Mouse (Mus musculus) bone marrow, adult 2 months (tissue): ENCODE data around the gene C1rb. TPM values are rescaled to one million over a fixed set of nuclear protein-coding genes. Genes with fewer than 3 reads are reported as not detected.
"Not testable (repeated sequence)": the region's sequence is repeated elsewhere in the genome, so short reads cannot be mapped to it uniquely, and the experiment has no call there.

Source experiments
- H3K27ac ChIP-seq: fragments of 200-500 bp; 2 replicates; pipeline ENCODE4 v1.5.1; 2012; ENCODE audit warnings: low read depth, mild to moderate bottlenecking, control low read depth, inconsistent platforms, low read length; ENCODE audit not compliant: control insufficient read depth, poor library complexity, insufficient read depth
- H3K4me1 ChIP-seq: fragments of 200-500 bp; 2 replicates; pipeline ENCODE4 v1.6.1; 2011; ENCODE audit warnings: low read length; ENCODE audit not compliant: control insufficient read depth, insufficient read depth
- H3K4me3 ChIP-seq: fragments of 200-500 bp; replicated peaks from 2 replicates; pipeline ENCODE3; 2011; ENCODE audit warnings: mild to moderate bottlenecking, low read depth, low read length, control low read depth; ENCODE audit not compliant: control insufficient read depth
- CTCF ChIP-seq: fragments of 200-500 bp; IDR thresholded peaks from 2 replicates; pipeline ENCODE4 v1.5.1; 2011; ENCODE audit warnings: low read length, control low read depth; ENCODE audit not compliant: control insufficient read depth, insufficient read depth
- POLR2A ChIP-seq: fragments of 200-500 bp; IDR thresholded peaks from 2 replicates; pipeline ENCODE4 v1.6.1; 2011; ENCODE audit warnings: low read depth, mild to moderate bottlenecking, control low read depth, low read length, borderline replicate concordance; ENCODE audit not compliant: control insufficient read depth
- WGBS: fragments of 180-500 bp; shearing (Covaris S2); methylation state at CpG from one replicate; pipeline ENCODE4 v1.1.7; 2018; 5-methylcytosine and 5-hydroxymethylcytosine counted together
- polyA plus RNA-seq: library from polyadenylated mRNA; stranded (reverse); fragments of >200 nt; gene quantifications from 2 replicates; pipeline ENCODE4 v1.2.4, GENCODE M21; 2011; ENCODE audit warnings: low replicate concordance; ENCODE audit not compliant: missing spikeins, insufficient read depth, insufficient read length

Gene C1rb
- polyA plus RNA-seq, 1 experiment = not detected

DNA sequence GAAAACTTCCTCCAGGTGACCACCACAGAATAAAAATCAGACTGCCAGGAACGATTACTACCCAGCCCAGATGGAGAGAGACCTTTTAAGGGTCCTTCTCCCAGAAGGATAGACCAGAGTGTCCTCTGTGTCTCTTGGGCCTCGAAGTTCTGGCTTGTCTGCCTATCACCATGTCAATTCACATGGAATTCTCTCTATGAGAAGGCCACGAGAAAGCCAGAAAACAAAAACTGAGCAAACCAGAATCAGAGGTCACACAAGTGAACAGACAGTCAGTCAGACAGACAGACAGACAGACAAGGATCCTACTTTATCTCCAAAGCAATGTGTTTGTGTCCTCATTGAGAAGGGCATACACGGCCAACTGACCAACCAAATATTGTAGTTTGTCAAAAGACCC lies 16.2 kb downstream of the C1rb start:
- TF ChIP-seq POLR2A = no peak
- no peak for TF ChIP-seq CTCF
- Histone ChIP-seq H3K27ac (no peak overlapping the region), H3K4me1 (no peaks in the 10 kb centered on the region), H3K4me3 (no peak overlapping the region)
- WGBS = 60% methylated on average over 4 of the region's 4 CpGs

DNA sequence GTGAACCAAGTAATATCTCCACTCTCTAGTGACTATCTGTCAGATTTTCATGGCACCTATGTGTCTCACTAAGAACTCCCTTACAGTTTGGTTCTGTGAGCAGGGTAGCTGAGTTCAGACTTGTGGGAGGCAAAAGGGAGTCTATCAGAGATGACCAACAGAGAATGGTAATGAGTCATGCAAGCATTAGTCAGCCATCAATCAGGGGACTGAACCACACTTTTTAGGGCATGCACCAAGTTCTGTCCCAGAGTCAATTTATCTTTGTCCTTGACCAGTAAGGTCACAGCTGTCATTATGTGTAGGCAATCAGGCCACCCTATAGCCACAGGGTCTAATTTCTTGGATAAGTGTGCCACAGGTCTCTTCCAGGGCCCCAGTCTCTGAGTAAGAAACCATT lies 18.7 kb downstream of the C1rb start:
- Histone ChIP-seq H3K4me3 (no peak overlapping the region), H3K4me1 (no peaks in the 10 kb centered on the region), H3K27ac (no peak overlapping the region)
- TF ChIP-seq CTCF (no peak), POLR2A (no peak)

DNA sequence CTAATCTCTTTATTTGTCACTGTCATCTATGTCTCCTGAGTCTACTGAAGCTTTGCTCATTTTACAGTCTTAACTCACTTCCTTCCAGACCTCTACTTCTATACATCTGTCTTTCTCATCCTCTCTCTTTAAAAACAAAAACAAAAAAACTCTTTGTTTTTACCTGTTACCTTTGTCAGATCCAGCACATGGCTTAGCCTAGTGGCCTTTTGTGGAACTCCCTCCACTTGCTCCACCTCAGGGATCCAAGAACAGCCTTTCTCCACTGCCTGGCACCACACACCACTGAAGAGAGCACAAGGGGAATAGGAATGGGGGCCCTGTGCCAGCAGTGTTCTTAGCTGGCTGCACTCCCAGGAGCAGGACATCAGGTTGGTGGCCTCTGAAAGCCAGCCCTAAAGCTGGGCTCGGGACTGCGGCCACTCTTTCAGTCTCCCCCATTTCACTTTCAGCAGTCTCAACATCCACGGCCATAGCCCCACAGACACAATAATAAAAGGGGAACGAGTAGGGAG lies 22.1 kb downstream of the C1rb start:
- 87% methylated on average over 4 of the region's 4 CpGs for WGBS
- no peak overlapping the region for H3K27ac ChIP-seq
- no peak overlapping the region for H3K4me3 ChIP-seq
- TF ChIP-seq POLR2A (no peak), CTCF (no peak)
- no peaks in the 10 kb centered on the region for H3K4me1 ChIP-seq

- 84% methylated on average over 8 of the region's 8 CpGs for WGBS
Measured at GRCm38 (mm10) chr6:124593121-124593520, 23.0 kb downstream of the C1rb start.

DNA sequence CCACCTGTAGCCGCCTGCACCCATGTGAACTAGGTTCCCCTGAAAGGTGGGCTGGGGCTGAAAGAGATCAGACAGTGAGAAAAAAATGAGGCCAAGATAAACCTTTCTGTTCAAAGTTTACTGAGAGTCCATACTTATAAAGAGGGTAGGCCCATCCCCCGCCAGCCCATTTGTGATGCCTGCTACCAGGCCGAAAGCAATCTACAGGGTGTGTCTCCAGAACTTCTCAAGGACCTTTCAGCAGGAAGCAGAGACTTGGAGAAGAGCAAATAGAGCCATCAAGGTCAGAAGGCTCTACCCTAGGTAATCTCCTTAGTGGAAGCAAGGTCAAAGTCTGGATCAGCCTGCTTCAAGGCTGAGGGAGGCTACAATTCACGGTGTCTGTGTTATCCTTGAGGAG lies 31.9 kb downstream of the C1rb start:
- Histone ChIP-seq H3K4me1 (no peaks in the 10 kb centered on the region), H3K4me3 (no peak overlapping the region), H3K27ac (no peak overlapping the region)
- WGBS = 93% methylated on average over 4 of the region's 4 CpGs
- no peak for TF ChIP-seq CTCF
- no peak for TF ChIP-seq POLR2A

More at GRCm38 (mm10) chr6:124593121-124593520, 23.0 kb downstream of the C1rb start:
- no peak for TF ChIP-seq CTCF
- no peak for TF ChIP-seq POLR2A
- Histone ChIP-seq H3K4me1 (no peaks in the 10 kb centered on the region), H3K27ac (no peak overlapping the region), H3K4me3 (no peak overlapping the region)

- Histone ChIP-seq H3K27ac (no peak overlapping the region), H3K4me1 (no peaks in the 10 kb centered on the region), H3K4me3 (no peak overlapping the region)
- no peak for TF ChIP-seq POLR2A
- no peak for TF ChIP-seq CTCF
- 80% methylated on average over 13 of the region's 13 CpGs for WGBS
Measured at GRCm38 (mm10) chr6:124625612-124626011, 55.5 kb downstream of the C1rb start.

- not testable (repeated sequence) for H3K4me1 ChIP-seq, H3K27ac ChIP-seq, H3K4me3 ChIP-seq
- WGBS = 19% methylated on average over 1 of the region's 1 CpGs
Measured at GRCm38 (mm10) chr6:124626184-124626583, 56.1 kb downstream of the C1rb start.

DNA sequence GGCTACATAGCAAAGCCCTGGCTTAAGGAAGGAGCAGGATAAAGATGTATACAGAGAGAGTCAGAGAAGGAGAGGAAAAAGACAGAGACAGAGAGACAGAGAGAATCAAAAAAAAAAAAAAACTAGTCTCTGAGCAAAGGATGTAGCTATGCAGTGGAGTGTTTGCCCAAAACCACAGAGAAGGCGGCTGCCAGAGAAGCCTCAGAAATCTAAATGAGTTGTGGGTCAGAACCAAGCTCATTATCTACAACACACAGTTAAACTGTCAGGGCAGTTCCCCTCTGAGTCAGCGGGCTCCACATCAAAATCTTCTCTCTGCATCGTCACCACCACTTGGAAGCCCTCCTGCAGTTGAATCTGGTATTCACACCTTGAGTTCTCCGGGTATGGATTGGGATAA lies 60.7 kb downstream of the C1rb start:
- H3K4me3 ChIP-seq = no peak overlapping the region
- TF ChIP-seq POLR2A = no peak
- 31% methylated on average over 4 of the region's 4 CpGs for WGBS
- no peak overlapping the region for H3K27ac ChIP-seq
- H3K4me1 ChIP-seq = no peaks in the 10 kb centered on the region

Other genes with a start within 250 kb of the C1rb start
- gene Pex5, start 155.2 kb upstream of the C1rb start, polyA plus RNA-seq = 11.0 and 16.6 TPM in 2 replicates
- 4.6 and 5.3 TPM in 2 replicates for gene Clstn3, start 105.5 kb upstream of the C1rb start, polyA plus RNA-seq
- 2.4 and 8.5 TPM in 2 replicates for gene C1rl, start 77.2 kb upstream of the C1rb start, polyA plus RNA-seq
- gene C1ra, start 57.9 kb upstream of the C1rb start, polyA plus RNA-seq = 4.5 and 8.9 TPM in 2 replicates
- gene C1s1, start 27.9 kb upstream of the C1rb start, polyA plus RNA-seq = 5.2 and 6.6 TPM in 2 replicates
- not detected in 2 replicates for gene C1s2, start 65.8 kb downstream of the C1rb start, polyA plus RNA-seq
- 67.0 and 77.5 TPM in 2 replicates for gene Lpcat3, start 92.7 kb downstream of the C1rb start, polyA plus RNA-seq
- 101 and 149 TPM in 2 replicates for gene Emg1, start 141.9 kb downstream of the C1rb start, polyA plus RNA-seq
- gene Phb2, start 142.0 kb downstream of the C1rb start, polyA plus RNA-seq = 143 and 213 TPM in 2 replicates
- 239 and 439 TPM in 2 replicates for gene Ptpn6, start 168.4 kb downstream of the C1rb start, polyA plus RNA-seq
- 138 and 208 TPM in 2 replicates for gene Grcc10, start 171.1 kb downstream of the C1rb start, polyA plus RNA-seq
- not detected in 2 replicates for gene Gm45234, start 185.7 kb downstream of the C1rb start, polyA plus RNA-seq
- gene Atn1, start 186.2 kb downstream of the C1rb start, polyA plus RNA-seq = 11.3 and 19.1 TPM in 2 replicates
- 0.68 and 1.4 TPM in 2 replicates for gene Eno2, start 199.4 kb downstream of the C1rb start, polyA plus RNA-seq
- gene Lrrc23, start 209.4 kb downstream of the C1rb start, polyA plus RNA-seq = not detected in 2 replicates
- 4.9 and 7.3 TPM in 2 replicates for gene Spsb2, start 238.4 kb downstream of the C1rb start, polyA plus RNA-seq
- 97.5 and 152 TPM in 2 replicates for gene Tpi1, start 244.0 kb downstream of the C1rb start, polyA plus RNA-seq